Mouse (Mus musculus) forebrain, embryonic 11.5 days (tissue): ENCODE measurements around the gene Pcyt1a. TPM values are rescaled to one million over a fixed set of nuclear protein-coding genes. Genes with fewer than 3 reads are reported as not detected.

Source experiments
- ATAC-seq: fragments of 200-750 bp; cut with Nextera tagmentation; replicated peaks from 2 replicates; pipeline ENCODE4 v1.8.0; 2017; ENCODE audit warnings: moderate TSS enrichment; ENCODE audit not compliant: low FRiP score
- DNase-seq: peaks from one replicate; pipeline ENCODE4 v3.0.0-alpha.2; 2017; ENCODE audit warnings: low spot score
- H3K27ac ChIP-seq: fragments of 300-500 bp; sonication (generic); 2 replicates; pipeline ENCODE4 v1.5.1; 2014; ENCODE audit warnings: low read depth, low read length
- H3K27me3 ChIP-seq: fragments of 300-500 bp; sonication (generic); 2 replicates; pipeline ENCODE4 v1.6.1; 2014; ENCODE audit warnings: mild to moderate bottlenecking, low read length, mixed read lengths; ENCODE audit not compliant: control insufficient read depth, insufficient read depth
- H3K36me3 ChIP-seq: fragments of 300-500 bp; sonication (generic); 2 replicates; pipeline ENCODE4 v1.6.1; 2014; ENCODE audit warnings: mild to moderate bottlenecking, low read length, moderate library complexity, mixed read lengths; ENCODE audit not compliant: control insufficient read depth, insufficient read depth
- H3K4me1 ChIP-seq: fragments of 300-500 bp; sonication (generic); replicated peaks from 2 replicates; pipeline ENCODE4 v1.6.1; 2014; ENCODE audit warnings: low read length, mixed read lengths; ENCODE audit not compliant: control insufficient read depth, insufficient read depth
- H3K4me2 ChIP-seq: fragments of 300-500 bp; sonication (generic); 2 replicates; pipeline ENCODE4 v1.6.1; 2014; ENCODE audit warnings: low read depth, mild to moderate bottlenecking, low read length, moderate library complexity, mixed read lengths; ENCODE audit not compliant: severe bottlenecking
- H3K4me3 ChIP-seq: fragments of 300-500 bp; sonication (generic); 2 replicates; pipeline ENCODE4 v1.5.1; 2014; ENCODE audit warnings: low read depth, low read length
- H3K9ac ChIP-seq: fragments of 300-500 bp; sonication (generic); 2 replicates; pipeline ENCODE4 v1.6.1; 2014; ENCODE audit warnings: low read length
- H3K9me3 ChIP-seq: fragments of 300-500 bp; sonication (generic); 2 replicates; pipeline ENCODE4 v1.6.1; 2016; ENCODE audit warnings: low read length, mixed read lengths; ENCODE audit not compliant: control insufficient read depth
- WGBS: fragments of 180-500 bp; shearing (Covaris S2); extraction: QIAGEN DNeasy Blood & Tissue Kit; methylation state at CpG from one replicate; pipeline ENCODE4 v1.1.7; 2014; 5-methylcytosine and 5-hydroxymethylcytosine counted together
- polyA plus RNA-seq: library from polyadenylated mRNA; unstranded; fragments of >200 nt; fragmentation: Nextera tagmentation; extraction: Ambion mirVana; gene quantifications from 2 replicates; pipeline ENCODE4 v1.2.1, GENCODE M21; 2014

Pcyt1a gene
- polyA plus RNA-seq, 1 experiment from 2014 or later, result 41.9 TPM

DNA sequence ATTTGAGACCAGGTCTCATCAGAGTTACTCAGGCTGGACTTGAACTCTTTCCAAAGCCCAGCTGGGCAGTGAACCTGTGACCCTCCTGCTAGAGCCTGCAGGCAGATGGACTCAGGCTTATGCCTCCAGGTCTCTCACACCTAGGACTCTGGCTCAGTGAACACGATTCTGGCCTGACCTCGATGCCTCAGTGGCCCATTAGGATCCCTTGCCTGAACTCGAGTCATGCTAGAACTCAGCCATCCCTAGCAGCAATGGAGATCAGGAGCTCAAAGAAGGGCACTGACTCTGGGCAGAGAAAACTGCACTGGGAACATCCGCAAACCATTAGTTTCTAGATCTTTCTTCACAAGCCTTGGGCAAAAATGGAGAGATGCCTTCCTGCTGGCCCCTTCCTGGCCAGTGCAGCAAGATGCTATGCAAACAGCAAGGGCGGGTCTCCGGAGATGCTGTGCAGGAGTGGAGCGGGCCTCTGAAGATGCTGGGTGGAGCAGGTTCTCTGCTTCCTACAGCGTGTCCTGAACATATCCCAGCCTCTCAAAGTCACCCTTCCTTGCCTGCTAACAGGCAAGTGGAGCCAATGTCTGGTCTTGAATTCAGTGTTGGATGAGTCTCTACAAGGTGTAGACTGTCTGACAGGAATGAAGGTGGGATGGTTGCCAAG, 81.2 kb downstream of the Pcyt1a start:
- Histone ChIP-seq H3K9me3 (no peaks in the 10 kb centered on the region), H3K27me3 (no peaks in the 10 kb centered on the region), H3K36me3 (no peaks in the 10 kb centered on the region), H3K4me3 (no peak overlapping the region), H3K9ac (no peak overlapping the region), H3K27ac (no peak overlapping the region), H3K4me2 (no peak overlapping the region), H3K4me1 (peaks cover 14% of the 10 kb centered on the region)
- DNase-seq (no peak), ATAC-seq (no peak)
- WGBS, result 93% methylated on average over 8 of the region's 8 CpGs

DNA sequence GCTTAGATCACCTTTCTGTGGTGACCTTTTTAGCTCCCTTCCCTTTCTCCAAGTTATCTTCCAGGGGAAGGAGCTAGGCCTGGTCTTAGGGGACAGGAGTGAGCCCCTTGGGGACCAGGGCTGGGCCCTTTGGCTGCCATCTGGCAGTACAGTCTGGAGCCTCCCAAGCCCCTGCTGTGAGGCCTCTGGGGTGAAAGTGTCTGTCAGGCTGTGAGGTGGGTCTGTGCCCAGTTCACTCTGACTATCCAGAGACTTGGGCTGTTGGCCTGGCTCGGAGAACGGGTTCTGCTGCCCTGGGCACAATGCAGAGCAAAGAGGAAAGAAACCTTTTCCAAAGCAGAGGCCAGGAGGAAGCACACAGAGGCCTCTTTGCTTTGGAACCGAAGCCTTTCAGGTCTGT, 82.2 kb downstream of the Pcyt1a start:
- H3K4me1 ChIP-seq, result peaks cover 14% of the 10 kb centered on the region
- H3K4me3 ChIP-seq, result no peak overlapping the region
- H3K4me2 ChIP-seq, result no peak overlapping the region
- H3K9ac ChIP-seq, result no peak overlapping the region
- no peak for ATAC-seq
- H3K9me3 ChIP-seq, result no peaks in the 10 kb centered on the region
- DNase-seq, result no peak
- H3K36me3 ChIP-seq, result no peaks in the 10 kb centered on the region
- no peak overlapping the region for H3K27ac ChIP-seq
- 82% methylated on average over 3 of the region's 3 CpGs for WGBS
- no peaks in the 10 kb centered on the region for H3K27me3 ChIP-seq

DNA sequence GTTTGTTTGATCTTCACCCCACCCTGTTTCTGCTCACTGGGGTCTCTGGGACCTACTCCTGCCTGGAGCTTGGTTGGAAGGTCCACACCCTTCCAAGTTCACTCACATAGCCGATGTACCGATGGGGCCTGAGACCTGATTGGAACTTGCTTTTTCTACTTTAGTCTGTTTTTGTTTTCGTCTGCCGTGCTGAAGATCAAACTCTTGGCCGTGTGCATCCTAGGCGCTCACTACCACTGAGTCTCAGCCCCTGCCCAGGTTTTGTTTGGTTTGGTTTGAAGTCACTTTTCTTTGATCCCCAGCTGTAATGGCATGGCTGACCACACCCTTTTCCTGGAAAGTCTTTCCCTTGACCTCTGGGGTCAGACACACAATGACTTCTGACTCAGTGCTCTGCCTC, 82.7 kb downstream of the Pcyt1a start:
- Histone ChIP-seq H3K27me3 (no peaks in the 10 kb centered on the region), H3K4me2 (no peak overlapping the region), H3K36me3 (no peaks in the 10 kb centered on the region), H3K4me3 (no peak overlapping the region), H3K9me3 (no peaks in the 10 kb centered on the region), H3K27ac (no peak overlapping the region), H3K4me1 (peaks cover 14% of the 10 kb centered on the region), H3K9ac (no peak overlapping the region)
- DNase-seq, result no peak
- no peak for ATAC-seq
- 90% methylated on average over 6 of the region's 6 CpGs for WGBS

- H3K4me2 ChIP-seq, result no peak overlapping the region
- no peaks in the 10 kb centered on the region for H3K36me3 ChIP-seq
- H3K9me3 ChIP-seq, result no peaks in the 10 kb centered on the region
- H3K27ac ChIP-seq, result no peak overlapping the region
- no peak for ATAC-seq
- H3K4me1 ChIP-seq, result peaks cover 14% of the 10 kb centered on the region
- no peak for DNase-seq
- H3K27me3 ChIP-seq, result no peaks in the 10 kb centered on the region
- WGBS, result 93% methylated on average over 6 of the region's 6 CpGs
- no peak overlapping the region for H3K9ac ChIP-seq
- H3K4me3 ChIP-seq, result no peak overlapping the region
Observed at GRCm38 (mm10) chr16:32513948-32514347, 83.2 kb downstream of the Pcyt1a start.

DNA sequence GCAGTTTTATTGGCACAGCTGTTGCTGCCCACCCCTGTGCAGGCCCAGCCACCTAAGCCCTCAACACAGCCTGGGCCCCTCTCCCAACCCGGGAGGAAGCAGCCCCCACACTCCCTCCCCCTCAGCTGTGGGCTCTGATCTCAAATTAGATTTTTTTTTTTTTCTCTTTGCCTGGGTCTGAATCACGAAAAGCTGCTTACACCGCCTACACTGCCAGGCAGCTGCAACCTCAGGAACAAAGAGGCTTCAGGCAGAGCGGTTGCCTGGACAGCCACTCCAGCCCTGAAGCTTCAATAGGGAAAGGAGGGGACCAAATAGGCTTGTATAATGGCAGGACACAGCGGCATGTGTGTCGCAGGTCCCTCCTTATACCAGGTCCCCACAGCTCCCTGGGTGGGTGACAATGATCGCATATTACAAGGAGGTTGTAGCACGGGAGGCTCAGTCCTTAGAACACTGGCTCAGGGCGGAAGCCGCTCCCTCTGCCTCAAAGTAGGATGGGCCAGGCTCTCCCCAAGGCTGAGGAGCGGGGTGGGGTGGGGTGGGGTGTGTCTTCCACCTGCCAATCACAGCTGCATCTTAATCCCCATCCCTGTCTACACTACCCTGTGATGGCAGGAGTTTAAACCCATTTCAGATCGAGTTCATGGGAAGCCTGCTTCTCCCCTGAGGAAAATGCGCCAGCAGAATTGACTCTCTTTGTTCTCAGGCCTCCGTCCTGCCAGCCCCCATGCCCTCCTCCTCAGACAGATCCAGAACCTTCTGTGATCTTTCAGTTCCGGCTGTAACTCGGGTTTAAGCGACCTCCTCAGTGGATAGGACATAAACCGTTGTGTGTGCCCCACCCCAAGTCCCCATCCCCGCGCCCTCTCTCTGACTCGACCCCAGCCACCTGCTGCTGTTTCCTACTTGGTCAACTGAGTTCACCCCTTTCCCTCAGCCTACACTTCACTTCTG, 85.6 kb downstream of the Pcyt1a start:
- Histone ChIP-seq H3K27ac (peak overlapping the region; percentile 99), H3K27me3 (no peaks in the 10 kb centered on the region), H3K4me2 (peak overlapping the region; percentile 45), H3K9me3 (no peaks in the 10 kb centered on the region), H3K4me3 (0 out of 2 replicates have a peak overlapping the region, but pooled peaks have one; percentile 7), H3K36me3 (no peaks in the 10 kb centered on the region), H3K4me1 (peaks cover 12% of the 10 kb centered on the region; the same call in 1 of the 2 replicates), H3K9ac (peak overlapping the region; percentile 59)
- ATAC-seq, result peak; percentile 94
- DNase-seq, result peak; percentile 87
- WGBS, result 8% methylated on average over 21 of the region's 21 CpGs

DNA sequence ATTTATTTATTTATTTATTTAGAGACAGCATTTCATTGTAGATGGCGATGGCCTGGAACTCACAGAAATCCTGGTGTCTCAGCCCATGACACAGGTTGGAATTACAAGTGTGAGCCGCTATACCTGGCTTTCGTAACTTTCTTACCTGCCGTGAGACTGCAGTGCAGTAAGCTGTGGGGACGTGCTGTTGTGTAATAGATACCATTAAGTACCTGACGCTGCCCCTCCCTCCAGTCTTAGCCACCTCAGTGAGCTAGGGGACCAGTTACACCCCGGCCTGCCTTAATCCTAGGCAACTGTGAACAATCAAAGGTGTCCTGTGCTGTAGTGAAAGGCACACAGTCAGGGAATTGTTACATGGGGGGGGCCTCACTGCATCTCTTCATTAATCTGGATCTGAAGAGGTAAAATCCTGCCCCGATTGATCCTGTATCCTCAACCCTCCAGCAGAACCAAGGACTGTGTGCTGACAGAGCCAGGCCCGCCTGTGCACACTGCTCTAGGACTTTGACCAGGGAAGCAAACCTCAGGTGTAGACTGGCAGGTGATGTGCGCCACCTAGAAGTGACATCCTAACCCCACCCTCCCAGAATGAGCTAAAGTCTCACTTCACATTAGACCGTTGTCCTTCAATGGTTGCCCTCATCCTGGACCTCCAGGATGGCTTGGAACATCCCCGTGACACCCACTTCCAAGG, 87.2 kb downstream of the Pcyt1a start:
- H3K4me1 ChIP-seq, result peaks cover 12% of the 10 kb centered on the region; the same call in 1 of the 2 replicates
- no peaks in the 10 kb centered on the region for H3K27me3 ChIP-seq
- no peak overlapping the region for H3K27ac ChIP-seq
- DNase-seq (no peak), ATAC-seq (no peak)
- WGBS, result 81% methylated on average over 12 of the region's 12 CpGs
- H3K4me3 ChIP-seq, result no peak overlapping the region
- H3K9me3 ChIP-seq, result no peaks in the 10 kb centered on the region
- no peak overlapping the region for H3K4me2 ChIP-seq
- H3K36me3 ChIP-seq, result no peaks in the 10 kb centered on the region
- no peak overlapping the region for H3K9ac ChIP-seq

- Histone ChIP-seq H3K36me3 (no peaks in the 10 kb centered on the region), H3K9ac (no peak overlapping the region), H3K27me3 (no peaks in the 10 kb centered on the region), H3K9me3 (no peaks in the 10 kb centered on the region), H3K4me1 (peaks cover 15% of the 10 kb centered on the region; the same call in 1 of the 2 replicates), H3K4me2 (no peak overlapping the region), H3K4me3 (no peak overlapping the region), H3K27ac (no peak overlapping the region)
- WGBS, result 81% methylated on average over 15 of the region's 15 CpGs
- no peak for DNase-seq
- no peak for ATAC-seq
Observed at GRCm38 (mm10) chr16:32519656-32520371, 89.1 kb downstream of the Pcyt1a start.

- Histone ChIP-seq H3K4me2 (no peak overlapping the region), H3K9ac (no peak overlapping the region), H3K27me3 (no peaks in the 10 kb centered on the region), H3K36me3 (no peaks in the 10 kb centered on the region), H3K4me3 (no peak overlapping the region), H3K27ac (no peak overlapping the region), H3K9me3 (no peaks in the 10 kb centered on the region), H3K4me1 (peaks cover 14% of the 10 kb centered on the region; the same call in 1 of the 2 replicates)
- 38% methylated on average over 9 of the region's 9 CpGs for WGBS
- no peak for DNase-seq
- no peak for ATAC-seq
Observed at GRCm38 (mm10) chr16:32520372-32520748, 89.6 kb downstream of the Pcyt1a start.
